Mouse (Mus musculus): ENCODE measurements around the gene Acer3. TPM values are rescaled to one million over a fixed set of nuclear protein-coding genes. Genes with fewer than 3 reads are reported as not detected.
"Not testable (repeated sequence)": the region's sequence is repeated elsewhere in the genome, so short reads cannot be mapped to it uniquely, and the experiment has no call there.

Gene Acer3
- total RNA-seq, 1 experiment from 2014 or later, result 7.4 TPM

GRCm38 (mm10) chr7:98191571-98192250 lies 129.3 kb downstream of the Acer3 start:
- ATAC-seq (ENCODE audit: extremely low read depth, insufficient number of reproducible peaks, low FRiP score, poor library complexity, severe bottlenecking), result no peak

GRCm38 (mm10) chr7:98190578-98190977 lies 130.4 kb downstream of the Acer3 start:
- no peak for ATAC-seq (ENCODE audit: extremely low read depth, insufficient number of reproducible peaks, low FRiP score, poor library complexity, severe bottlenecking)

DNA sequence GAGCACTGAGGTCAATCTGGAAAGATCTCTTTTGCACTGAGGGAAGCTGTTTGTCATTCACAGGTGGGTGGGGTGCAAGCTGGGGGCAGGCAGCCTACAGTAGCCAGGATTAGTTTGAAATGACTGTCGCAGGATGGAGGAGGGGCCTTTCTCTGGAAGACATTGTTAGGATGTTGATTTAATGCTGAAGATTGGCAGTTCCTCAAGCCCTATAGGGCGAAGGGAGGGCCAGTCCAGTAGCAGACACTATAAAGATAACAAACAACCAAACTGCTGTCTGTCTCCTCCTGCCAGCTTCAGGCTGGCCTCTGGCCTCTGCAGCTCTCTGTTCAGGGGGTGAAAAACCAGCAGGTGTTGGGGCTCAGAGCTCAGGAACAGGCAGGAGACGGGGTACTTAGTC lies 131.3 kb downstream of the Acer3 start:
- ATAC-seq (ENCODE audit: extremely low read depth, insufficient number of reproducible peaks, low FRiP score, poor library complexity, severe bottlenecking), result no peak

- no peak for ATAC-seq (ENCODE audit: extremely low read depth, insufficient number of reproducible peaks, low FRiP score, poor library complexity, severe bottlenecking)
These were observed 132.3 kb downstream of the Acer3 start for GRCm38 (mm10) chr7:98188680-98189079.

DNA sequence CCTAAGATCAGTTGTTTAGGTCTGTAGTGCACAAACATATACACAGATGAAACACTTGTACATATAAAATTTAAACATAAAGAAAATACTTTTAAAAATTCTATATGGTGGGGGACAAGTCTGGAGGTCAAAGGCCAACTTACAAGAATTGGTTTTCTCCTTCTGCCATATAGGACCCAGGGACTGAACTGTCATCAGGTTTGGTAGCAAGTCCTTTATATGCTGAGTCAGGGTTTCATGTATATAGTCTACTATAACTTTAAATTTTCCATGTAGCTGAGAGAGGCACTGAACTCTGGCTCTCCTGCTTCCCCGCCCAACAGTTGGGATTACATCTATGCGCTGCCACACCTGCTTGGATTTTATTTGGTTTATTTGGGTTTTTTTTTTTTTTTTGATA lies 132.8 kb downstream of the Acer3 start:
- no peak for ATAC-seq (ENCODE audit: extremely low read depth, insufficient number of reproducible peaks, low FRiP score, poor library complexity, severe bottlenecking)

DNA sequence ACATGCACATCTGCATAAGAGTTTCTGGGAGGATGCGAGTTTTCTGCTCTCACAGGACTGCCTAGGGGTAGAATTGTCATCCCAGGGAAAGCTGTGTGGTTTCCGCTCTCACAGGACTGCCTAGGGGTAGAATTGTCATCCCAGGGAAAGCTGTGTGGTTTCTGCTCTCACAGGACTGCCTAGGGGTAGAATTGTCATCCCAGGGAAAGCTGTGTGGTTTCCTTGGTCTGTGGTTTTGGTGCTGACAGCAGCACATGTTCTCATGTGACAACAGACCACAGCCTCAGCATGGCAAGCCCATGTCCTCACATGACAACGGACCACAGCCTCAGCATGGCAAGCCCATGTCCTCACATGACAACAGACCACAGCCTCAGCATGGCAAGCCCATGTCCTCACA lies 133.7 kb downstream of the Acer3 start:
- ATAC-seq (ENCODE audit: extremely low read depth, insufficient number of reproducible peaks, low FRiP score, poor library complexity, severe bottlenecking), result not testable (repeated sequence)

DNA sequence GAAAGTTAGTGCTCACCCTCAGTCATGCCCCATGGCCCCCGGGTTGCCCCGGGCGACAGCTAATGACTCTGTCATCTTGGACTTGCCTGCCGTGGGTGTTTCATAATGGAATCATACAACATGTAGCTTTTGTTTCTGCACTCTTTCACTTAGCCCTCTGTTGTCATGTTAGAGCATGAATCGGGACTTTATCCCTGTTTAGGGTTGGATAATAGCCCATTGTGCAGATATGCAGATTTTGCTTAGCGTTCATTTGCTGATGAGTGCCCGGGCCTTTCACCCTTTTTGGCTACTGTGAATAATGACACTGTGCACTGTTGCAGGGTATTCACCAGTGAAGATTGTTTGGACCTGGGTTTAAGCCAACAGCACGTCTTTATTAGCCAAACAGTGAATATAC lies 134.4 kb downstream of the Acer3 start:
- ATAC-seq (ENCODE audit: extremely low read depth, insufficient number of reproducible peaks, low FRiP score, poor library complexity, severe bottlenecking), result no peak

- ATAC-seq (ENCODE audit: extremely low read depth, insufficient number of reproducible peaks, low FRiP score, poor library complexity, severe bottlenecking), result no peak
These were observed 135.7 kb downstream of the Acer3 start for GRCm38 (mm10) chr7:98185326-98185725.

DNA sequence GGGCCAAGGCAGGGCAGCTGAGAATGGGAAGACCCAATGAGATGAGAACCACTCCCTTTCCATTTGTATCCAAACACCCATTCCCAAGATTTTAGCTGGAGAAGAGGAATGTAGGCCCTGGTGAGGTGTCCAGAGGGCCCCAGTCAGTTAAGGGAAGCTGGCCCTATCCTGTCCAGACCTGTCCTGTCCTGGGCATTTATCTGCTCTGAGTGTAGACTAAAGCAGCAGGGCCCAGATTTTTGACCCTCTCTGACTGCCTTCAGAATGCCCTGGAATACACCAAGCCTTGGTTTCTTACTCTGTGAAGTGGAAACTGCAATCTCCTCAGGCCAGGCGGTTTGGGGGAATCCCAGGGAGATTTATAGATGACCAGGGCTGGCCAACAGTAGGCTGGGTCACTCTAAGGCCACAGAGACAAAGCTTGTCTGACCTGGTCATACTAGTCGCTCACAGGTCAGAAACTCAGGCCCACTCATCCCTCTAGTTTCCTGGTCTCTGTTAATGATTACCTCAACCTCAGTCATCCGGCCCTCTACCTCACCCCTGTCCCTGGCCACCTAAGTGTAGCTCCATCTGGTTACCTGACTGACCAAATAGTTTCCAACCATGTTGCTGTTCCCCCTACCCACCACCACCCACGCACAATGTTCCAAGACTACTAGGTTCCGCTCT lies 142.3 kb downstream of the Acer3 start:
- ATAC-seq (ENCODE audit: extremely low read depth, insufficient number of reproducible peaks, low FRiP score, poor library complexity, severe bottlenecking), result no peak

DNA sequence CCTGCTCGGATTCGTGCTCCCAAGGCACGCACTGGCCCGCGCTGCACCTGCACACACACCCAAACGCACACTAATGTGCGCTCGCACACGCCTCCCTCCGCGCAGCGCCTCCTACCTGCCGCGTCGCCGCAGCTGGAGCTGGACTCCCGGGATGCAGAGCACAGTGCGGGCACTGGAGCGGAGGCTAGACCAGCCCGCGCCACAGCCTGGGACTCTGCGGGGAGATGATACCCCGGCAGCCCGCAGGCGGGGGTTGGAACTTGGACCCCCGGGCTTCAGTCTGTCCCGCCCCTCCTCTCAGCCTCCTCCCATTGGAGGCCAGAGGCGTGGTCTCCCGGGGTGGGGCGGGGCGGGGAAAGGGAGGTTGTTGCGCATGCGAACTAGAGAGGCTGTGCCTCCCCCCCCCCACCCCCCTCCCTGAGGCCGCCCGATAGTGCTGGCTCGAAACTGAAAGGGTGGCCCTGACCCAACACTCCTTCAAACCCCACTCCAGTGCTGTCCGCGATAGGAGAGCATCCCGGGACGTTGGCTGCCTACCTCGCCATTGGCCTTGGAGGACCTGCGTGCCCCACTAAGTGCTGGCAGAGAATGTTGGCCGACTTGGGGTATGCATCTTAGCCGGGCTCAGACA lies 143.0 kb downstream of the Acer3 start, which contains the start of gene Capn5:
Gene Capn5 (minus strand): TSS at position 346 of the 631 bp plus-strand sequence.
- ATAC-seq (ENCODE audit: extremely low read depth, insufficient number of reproducible peaks, low FRiP score, poor library complexity, severe bottlenecking), result peak; percentile 65

- ATAC-seq (ENCODE audit: extremely low read depth, insufficient number of reproducible peaks, low FRiP score, poor library complexity, severe bottlenecking), result no peak
These were observed 143.5 kb downstream of the Acer3 start for GRCm38 (mm10) chr7:98177566-98177928.

- ATAC-seq (ENCODE audit: extremely low read depth, insufficient number of reproducible peaks, low FRiP score, poor library complexity, severe bottlenecking), result no peak
These were observed 143.9 kb downstream of the Acer3 start for GRCm38 (mm10) chr7:98177071-98177485.

DNA sequence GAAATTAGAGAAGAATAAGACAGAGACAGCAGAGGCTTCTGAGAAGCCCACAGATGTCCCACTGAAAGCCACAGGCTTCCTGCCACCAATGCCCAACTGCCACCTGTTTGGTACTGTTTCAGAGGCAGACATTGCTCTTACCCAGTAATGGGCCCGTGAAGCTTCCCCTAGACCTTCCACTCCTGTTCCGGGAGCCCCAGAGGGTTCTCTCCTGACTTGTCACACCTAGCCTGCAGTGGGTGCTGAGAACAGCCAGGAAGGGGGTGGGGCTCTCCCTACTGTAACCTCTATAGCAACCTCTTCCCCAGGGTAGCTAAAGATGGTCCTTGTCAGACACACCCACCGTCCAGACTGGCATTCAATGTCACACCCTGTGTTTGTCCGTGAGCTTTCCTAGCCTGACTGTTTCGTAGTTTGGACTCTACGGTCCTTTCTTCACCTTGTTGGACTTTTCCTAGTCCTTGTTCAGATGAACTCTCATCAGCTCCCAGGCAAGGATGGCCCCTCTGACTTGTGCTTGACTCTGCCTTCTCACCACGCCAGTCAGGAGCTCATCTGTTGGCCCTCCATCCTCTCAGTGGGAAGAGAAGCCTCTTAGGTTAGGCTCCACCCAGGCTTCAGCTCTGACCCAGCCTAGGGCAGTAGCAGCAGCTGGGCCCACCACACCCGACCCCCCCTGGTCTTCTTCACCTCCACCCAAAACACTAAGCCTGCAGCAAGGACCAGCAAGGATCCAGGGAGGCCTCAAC lies 144.5 kb downstream of the Acer3 start:
- no peak for ATAC-seq (ENCODE audit: extremely low read depth, insufficient number of reproducible peaks, low FRiP score, poor library complexity, severe bottlenecking)

DNA sequence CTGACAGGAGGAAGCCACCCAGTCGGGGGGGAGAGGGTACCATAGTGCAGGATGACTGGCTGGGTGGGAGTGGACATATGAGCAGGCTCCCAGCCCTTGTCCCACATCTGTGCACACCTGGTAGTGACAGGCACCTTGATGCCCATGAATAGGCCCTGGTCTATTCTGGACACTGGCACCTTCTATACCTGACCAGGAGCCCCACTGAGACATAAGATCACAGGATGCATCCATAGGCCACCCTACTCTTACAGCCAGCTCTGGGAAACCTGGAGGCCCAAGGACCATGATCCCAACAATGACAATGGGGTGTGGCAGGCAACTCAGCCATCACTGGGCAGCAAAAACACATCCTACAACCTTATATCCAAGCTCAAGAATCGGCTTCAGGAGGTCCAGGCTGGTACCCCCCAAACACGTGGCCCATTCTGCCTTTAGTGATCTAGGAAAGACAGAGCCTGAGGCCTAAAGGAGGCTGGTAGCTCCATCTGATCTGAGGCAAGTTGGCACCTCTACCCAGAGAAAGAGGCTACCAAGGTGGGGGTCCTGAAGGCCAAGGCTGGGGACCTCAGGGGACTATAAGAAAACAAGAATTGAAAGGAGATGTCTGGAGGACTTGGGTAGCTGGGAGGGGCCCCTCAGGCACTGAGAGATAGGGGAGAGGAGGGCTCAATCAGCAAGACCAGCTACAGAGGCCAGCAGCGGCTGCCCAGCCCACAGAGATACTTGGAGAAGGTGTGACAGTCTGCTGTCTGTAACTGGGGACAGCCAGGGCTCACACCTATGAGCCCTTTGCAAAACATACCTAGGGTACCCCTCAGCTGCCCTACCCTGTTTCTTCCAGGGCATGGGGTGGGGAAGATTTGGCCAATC lies 145.9 kb downstream of the Acer3 start:
- ATAC-seq (ENCODE audit: extremely low read depth, insufficient number of reproducible peaks, low FRiP score, poor library complexity, severe bottlenecking), result no peak

DNA sequence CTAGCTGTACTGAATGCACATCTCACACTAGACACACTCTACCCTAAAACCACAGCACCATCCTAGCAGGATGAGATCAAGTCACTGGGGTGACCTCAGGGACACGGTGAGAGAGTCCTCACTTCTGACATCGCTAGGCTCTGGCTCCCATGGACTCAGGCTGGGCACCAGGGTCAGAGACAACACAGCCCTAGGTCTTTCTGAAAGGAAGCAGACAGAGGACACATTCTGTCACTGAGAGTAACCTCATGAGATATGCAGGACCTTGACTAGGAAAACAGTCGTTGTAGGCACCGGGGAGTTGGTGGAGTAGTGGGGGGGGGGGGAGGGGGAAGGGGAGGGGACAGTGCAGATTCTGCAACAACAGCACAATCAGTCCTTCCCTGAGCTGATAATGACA lies 147.6 kb downstream of the Acer3 start:
- no peak for ATAC-seq (ENCODE audit: extremely low read depth, insufficient number of reproducible peaks, low FRiP score, poor library complexity, severe bottlenecking)

DNA sequence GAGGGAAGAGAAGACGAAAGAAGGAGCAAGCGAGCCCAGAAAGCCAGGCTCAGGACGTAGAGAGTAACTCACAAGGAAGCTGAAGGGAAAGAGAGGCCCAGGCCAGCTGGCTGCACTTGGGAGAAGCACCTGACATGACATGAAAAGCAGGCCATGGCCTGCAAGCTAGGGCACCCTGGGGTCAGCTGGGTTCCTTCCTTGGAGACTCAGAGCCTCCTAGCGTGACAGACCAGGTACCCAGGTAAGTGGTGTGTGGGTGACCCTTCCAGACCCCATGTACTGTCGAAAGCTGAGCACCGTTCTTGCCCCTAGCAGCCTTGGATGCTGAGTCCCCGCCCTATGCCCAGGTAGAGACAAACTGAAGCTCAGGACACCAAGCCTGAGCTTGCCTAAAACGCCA lies 148.3 kb downstream of the Acer3 start:
- ATAC-seq (ENCODE audit: extremely low read depth, insufficient number of reproducible peaks, low FRiP score, poor library complexity, severe bottlenecking), result no peak

DNA sequence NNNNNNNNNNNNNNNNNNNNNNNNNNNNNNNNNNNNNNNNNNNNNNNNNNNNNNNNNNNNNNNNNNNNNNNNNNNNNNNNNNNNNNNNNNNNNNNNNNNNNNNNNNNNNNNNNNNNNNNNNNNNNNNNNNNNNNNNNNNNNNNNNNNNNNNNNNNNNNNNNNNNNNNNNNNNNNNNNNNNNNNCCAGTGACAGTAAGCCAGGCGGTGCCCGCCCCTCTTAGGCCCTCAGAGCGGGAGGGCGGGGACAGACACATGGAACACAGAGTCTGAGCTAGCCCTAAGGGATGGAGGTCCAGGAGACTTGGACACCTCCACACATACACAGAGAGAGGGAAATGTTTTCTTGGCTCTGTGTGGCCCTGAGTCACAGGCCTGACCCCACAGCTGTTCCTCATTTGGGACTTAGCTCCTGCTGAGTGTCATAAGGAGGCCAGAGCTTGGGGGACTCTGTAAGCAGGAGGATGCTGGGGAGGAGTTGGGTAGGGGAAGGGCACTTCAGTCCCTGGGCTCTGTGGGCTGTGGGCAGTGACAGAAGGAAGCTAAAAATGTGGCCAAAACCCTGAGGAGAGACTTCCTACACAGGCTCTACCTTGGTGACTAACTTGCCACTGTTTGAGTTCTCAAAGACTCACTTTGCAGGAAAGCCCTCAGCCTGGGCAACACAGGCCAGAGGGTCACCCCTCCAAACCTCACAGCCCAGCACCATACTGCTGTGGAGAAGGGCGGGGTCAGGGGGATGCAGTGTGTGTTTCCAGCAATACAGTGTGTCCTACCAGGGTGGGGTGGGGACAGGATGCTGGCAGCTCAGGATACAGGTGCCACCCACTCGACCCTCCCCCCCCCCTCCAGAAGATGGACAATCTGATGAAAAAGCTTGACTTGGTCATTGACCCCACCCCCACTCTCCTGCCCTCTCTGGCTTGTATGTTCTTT lies 149.6 kb downstream of the Acer3 start:
- no peak for ATAC-seq (ENCODE audit: extremely low read depth, insufficient number of reproducible peaks, low FRiP score, poor library complexity, severe bottlenecking)
